Mouse (Mus musculus): ENCODE measurements around the gene Mki67.
A peak's percentile ranks its signal among the peaks of the same experiment; 100 is the strongest.

Gene Mki67

DNA sequence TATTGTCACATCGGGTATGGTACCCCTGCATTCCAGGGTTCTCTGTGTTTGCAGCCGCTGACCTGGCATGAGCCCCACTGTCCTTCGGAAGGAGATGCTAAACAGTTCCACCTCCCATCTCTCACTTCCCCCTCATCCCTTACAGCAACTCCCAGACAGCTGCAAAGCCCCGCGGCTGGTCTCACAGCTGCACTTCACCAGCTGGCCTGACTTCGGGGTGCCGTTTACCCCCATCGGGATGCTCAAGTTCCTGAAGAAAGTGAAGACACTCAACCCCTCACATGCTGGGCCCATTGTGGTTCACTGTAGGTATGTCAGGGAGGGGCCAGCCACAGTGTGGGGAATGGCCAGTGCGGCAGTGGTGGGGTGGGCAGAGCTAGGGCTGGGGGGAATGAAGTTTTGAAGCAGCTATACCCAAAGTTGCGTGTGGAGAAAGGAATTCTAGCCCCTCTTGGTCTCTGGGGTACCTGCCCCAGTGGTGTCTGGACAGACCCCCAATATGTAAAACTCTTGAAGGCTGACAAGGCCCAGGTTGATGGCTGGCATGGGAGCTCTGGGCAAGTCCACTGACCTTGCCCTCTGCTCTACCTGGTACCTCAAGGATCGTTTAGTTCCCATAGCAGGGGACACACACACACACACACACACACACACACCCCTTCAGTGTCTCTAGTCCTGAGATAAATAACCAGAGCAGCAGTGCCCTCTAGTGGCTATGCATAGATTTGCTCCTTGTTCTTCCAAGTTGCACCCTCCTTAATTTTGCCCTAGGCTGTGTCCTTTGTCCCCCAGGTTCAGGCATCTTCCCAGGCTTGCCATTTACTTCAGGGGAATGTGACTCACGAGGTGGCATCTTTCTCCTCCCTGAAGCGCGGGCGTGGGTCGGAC lies 47.1 kb downstream of the Mki67 start:
- peak; percentile 58 for DNase-seq (ENCODE audit: low read depth, low spot score)

DNA sequence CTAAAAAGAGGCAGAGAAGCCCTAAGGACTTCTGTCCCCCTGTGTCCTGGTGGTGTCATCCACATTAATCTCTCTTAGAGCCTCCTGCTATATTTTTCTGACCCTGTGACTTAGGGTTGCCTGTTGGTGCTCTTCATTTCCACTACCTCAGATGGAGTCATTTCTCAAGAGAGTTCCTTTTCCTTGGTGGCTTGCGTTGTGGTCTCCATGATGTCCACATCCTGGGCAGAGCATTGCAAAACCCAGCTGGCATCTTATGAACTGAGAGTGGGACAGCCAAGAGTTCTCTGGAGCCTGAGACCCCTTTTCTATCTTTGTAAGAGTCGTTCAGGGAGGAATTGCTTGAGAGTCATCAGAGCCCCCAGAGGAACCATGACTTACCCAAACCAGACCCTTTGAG lies 49.8 kb downstream of the Mki67 start:
- no peak for DNase-seq (ENCODE audit: low read depth, low spot score)

DNA sequence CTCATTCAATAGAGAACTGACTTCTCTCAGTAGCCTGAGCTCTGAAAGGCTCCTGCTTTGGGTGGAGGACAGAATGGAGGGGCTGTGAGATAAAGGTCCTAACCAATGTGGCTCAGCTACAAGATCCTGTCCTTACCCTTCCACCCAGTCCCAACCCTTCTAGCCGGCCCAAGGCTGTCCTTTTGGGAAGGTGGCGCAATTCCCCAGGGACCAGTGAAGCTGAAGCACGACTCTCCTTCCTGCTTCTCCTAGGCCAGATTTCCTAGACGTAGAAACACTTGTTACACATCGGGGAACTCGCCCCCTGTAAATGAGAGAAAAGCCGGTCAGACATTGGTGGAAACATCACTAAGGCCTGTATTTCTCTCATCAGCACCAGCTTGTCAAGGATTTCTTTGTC lies 52.0 kb downstream of the Mki67 start:
- DNase-seq (ENCODE audit: low read depth, low spot score), result no peak

DNA sequence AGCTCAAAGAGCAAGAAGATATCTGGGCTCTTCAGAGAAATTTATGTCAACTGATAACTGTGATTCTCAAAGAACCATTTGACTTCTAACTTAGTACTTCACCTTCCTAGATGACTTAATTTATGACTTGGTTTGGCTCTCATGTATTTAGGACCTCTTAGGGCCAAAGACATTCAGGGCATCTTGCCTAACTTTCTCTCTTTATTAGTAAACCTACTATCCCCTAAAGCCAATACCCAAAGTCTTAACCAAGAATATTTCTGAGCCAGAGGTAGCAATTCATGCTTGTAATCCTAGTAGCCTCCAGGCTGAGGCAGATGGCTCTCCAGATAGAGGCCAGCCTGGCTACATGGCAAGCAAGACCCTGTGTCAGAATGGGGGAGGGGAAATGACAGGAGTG lies 55.8 kb downstream of the Mki67 start:
- no peak for DNase-seq (ENCODE audit: low read depth, low spot score)

DNA sequence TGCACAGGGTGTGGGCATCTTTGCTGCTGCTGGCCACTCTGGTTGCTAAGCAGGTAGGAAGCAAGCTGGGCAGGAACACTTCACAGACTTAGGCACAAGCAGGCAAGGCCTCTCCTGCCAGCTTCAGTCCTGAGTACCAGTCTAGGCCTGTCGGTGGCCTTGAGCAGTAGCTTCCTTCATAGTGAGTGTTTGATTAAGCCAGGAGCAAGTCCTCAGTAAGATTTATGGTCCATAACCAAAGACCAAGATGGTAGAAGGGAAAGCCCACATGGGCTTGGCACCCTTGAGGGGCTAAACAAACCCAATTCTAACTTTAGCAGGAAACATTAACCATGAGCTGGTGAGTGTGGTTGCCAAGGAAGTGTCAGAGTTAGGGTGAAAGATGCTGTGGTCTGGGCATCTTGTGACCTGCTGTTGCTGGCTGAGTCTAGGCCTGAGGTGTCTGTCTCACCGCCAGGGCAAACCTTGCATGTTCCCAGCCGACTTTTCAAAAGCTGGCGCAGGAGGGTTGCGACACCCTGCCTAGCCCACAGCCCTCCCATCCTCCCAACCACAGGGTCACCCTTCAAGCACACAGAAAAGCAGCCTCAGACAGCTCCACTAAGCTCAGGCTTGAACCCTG lies 56.7 kb downstream of the Mki67 start:
- no peak for DNase-seq (ENCODE audit: low read depth, low spot score)

DNA sequence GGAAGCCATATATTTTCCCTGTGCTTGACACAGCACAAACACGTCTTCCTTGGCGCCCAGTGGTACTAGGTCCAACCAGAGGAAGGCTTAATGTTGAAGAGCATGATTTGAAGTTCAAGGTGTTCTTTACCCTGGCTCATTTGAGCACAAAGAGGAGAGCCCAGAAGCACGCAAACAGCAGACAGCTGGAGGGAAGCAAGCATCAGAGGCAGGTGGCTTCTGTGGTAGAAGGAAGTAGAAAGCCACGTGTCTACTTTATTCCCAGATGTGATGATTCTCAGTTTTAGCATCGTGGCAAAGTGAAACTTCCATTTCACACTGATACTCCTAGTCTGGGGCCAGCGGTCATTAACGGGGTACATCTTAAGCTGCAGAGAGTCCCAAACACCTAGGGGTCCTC lies 58.0 kb downstream of the Mki67 start:
- DNase-seq (ENCODE audit: low read depth, low spot score), result no peak

DNA sequence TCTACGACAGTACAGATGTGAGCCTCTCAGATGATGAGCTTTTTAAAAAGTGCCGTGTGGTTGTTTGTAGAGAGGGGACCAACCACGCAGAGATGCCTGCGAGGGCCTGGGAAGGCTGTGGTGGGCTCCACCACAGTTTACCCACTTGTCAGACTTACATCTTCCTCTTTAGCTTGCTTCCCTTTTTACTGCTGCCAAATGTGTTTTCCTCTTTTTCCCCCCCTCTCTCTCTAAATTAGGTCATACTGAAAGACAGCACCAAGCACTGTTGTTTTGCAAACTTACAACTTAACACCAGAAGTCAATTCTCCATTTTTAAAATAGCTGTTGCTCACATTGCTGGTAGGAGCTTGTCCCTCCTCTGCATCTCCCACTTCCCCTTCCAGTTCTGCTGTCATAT lies 61.0 kb downstream of the Mki67 start:
- DNase-seq (ENCODE audit: low read depth, low spot score), result no peak

DNA sequence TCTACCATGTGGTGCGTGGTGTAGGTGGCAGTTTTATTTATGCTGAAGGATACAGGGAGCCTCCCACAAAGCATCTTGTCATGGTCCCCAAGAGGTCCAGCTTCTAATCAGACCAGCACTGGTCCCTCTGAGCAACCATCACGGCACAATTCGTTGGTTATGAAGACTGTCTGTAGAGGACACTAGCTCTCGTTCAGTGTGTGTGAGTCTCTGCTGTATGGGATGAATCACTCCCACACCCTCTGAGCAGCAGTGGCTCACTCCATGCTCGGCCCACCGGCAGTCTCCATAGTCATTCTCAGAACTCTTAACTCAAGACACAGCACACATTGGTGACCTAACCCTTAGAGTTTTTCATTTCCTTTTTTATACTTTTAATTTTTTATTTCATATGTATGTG lies 61.9 kb downstream of the Mki67 start:
- no peak for DNase-seq (ENCODE audit: low read depth, low spot score)

DNA sequence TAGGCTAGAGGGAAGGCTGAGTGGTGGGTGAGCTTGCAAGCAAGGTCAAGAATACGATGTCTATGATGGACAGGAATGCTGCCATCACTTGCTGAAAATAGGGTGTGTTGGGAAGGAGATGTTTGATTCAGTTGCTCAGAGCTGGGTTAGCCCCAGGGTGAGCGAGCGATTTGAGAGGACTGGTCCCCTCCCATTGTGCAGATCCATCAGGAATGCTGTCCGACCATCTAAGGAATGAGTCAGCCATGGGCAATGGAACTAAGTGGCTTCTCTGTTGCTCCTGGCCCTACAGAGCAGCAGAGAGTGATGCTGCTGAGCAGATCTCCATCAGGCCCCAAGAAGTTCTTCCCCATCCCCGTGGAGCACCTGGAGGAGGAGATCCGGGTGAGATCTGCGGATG lies 62.6 kb downstream of the Mki67 start:
- DNase-seq (ENCODE audit: low read depth, low spot score), result no peak

DNA sequence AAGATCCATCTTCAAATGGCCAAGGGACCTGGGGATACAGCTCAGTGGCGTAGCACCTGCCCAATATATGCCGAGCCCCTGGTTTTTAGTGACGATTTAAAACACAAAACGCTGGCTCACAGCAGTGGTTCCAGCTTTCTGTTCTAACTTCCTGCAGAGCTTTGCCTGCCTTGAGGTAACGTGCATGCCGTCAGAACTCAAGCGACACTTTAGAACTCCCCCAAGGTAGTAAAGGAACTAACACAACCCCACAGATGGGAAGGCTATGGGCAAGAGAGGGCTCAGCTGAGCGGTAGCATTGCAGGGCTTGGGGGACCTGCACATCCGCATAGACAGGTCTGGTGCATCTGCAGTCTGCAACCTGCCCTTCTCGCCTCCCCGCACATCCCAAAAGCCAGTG lies 63.4 kb downstream of the Mki67 start:
- DNase-seq (ENCODE audit: low read depth, low spot score), result no peak

DNA sequence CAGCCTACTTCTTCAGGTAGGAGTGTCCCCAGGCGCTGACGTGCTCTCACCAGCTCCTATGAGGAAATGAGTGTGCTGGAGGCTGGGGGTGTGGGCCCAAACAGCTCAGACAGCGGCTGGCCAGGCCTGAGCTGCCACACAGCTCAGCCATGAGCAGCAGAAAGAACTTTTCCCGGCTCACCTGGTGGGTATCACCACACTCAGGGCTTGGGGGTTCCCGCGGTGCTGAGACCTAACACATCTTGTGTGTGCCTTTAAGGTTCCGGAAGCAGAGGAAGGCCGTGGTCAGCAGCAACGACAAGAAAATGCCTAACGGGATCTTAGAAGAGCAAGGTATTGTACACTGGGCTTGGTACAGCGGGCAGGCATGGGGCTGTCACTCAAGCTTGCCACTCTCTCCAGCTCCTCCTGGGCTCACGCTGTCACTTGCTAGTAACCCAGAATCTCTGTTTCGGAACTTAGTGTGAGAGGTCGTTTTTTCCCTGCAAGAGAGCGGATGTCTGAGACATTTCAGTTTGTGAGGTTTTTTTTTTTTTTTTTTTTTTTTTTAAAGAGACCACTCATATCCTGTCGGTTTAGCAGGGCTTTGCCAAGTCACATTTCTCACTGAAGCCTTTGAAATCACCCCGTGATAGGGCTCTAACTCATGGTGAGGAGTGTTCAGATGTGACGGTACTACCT lies 64.2 kb downstream of the Mki67 start:
- DNase-seq (ENCODE audit: low read depth, low spot score), result no peak

DNA sequence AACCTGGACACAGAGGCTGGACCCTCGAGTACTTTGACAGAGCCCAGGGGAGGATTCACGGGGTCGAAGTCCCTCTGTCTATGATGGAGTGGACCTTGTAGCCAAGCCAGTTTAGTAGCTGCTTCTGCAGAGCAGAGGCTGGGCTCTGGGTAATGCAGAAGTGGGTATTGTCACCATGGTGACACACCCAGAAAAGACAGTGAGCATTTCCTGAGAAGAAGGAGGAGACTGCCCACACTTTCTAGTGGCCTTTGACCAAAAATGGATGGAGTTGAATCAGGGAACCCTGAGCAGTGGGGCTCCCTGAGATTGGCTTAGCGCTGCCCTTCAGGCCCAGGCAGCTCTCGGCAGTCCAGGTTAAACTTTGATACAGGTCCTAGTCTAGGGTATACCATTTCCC lies 66.1 kb downstream of the Mki67 start:
- DNase-seq (ENCODE audit: low read depth, low spot score), result no peak

DNA sequence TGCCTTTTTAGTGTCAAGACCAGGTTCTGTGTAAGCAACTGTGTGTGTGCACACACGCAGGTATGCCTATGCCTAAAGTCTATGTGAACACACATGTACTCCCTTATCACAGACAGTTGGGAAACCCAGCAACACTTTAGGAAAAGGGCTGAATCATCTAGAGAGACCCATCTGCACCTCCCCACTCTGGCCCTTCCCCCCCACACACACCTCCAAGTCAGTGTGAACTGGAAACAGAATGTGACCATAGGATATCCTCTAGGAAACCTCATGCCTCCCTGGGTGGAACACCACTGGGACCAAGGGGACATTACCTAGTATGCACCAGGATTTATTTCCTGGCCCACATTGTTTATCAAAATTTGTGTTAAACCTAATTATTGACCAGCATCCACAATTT lies 66.9 kb downstream of the Mki67 start:
- no peak for DNase-seq (ENCODE audit: low read depth, low spot score)

DNA sequence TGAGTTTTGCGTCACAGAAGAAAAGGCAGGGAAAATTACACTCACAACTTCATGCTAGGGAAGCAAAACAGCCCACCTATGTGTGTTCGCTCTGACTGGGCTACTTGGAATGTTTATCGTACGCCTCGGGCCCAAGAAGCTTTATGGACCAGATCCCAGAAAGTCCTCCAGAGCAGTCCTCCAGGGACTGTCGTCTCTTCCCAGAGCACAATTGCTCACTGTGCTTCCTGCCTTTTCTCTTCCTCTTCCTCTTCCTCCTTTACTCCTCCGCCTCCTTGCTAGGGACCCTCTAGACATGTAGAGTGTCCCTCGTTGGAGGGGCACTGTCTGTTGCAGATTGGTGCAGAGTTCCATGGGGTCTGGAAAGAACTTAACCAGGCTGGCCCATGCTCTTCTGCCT lies 67.3 kb downstream of the Mki67 start:
- no peak for DNase-seq (ENCODE audit: low read depth, low spot score)

DNA sequence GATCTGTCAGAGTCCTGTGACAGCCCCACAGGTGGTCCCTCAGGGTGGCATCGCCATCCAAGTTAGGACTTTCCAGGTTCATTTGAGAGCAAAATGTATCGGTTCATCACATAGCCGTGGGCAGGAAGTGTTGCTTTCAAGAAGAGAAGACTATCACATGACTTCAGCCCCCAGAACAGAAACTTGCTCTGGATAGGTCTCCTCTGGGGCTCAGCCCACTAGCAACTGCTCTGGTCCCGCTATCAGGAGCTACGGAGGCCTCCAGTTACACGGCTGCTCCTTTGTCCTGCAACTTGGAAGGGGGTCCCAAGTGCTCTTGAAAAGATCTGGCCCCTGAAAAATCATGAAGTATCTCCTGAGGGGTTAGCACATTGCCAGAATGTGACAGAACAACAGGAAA lies 69.2 kb downstream of the Mki67 start:
- no peak for DNase-seq (ENCODE audit: low read depth, low spot score)

DNA sequence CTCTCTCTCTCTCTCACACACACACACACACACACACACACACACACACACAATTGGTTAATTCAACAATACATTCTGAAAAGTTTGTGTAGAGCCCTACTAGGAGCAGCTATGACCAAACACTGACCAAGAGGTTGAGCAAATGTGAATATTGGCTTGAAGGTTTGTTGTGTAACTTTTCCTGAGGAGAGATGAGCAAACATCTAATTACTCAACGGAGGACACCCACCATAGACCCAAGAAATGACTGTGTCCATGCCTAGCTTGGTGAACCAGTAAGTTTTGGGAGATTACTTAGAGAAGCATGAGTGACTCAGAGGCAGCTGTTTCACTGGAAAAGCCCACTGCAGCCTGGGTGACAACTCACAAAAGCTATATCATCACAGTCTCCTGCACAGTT lies 71.7 kb downstream of the Mki67 start:
- DNase-seq (ENCODE audit: low read depth, low spot score), result no peak

DNA sequence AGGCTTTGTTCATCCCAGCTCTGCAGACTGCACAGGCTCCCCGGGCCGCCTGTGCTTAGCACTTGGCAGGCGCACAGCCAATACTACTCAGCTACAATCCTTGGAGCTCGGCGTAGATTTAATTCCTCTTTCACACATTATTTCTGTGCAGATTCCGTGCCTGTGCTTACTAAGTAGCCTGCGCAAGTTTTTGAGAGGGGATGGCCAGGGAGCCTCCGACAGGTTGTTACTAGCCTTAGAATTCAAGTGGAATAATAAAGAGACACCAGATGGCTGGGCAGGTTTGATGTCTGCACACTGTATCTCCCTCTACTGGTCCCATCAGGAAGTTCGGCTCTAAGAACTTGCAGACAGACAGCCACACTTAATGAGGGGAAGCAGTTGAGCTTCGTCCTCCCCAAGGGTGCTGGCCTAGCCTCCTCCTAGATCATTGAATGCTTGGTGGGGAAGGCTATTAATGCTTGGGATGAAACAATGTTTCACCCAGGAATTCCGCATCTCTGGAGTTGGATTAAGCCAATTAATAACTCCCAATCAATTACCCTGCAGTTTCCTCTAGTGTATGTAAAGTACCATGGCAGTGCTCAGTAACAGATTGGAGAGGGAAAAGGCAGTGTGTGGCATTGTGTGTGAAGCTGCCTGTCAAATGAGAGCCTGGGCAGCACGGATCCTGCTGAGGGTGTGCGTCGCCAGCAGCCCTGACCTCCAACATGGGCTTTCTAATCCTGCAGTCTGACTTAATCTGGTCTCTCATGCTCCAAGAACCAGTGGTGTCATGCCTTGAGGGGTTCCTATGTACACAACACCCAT lies 74.3 kb downstream of the Mki67 start:
- DNase-seq (ENCODE audit: low read depth, low spot score), result no peak

Data from A20 (cell line).